Mouse (Mus musculus) lung, postnatal 0 days (tissue): Measurements from ENCODE around the gene Srebf1. TPM values are rescaled to one million over a fixed set of nuclear protein-coding genes. Genes with fewer than 3 reads are reported as not detected.
A peak's percentile ranks its signal among the peaks of the same experiment; 100 is the strongest.

ENCODE experiments used
- ATAC-seq: fragments of 200-750 bp; cut with Nextera tagmentation; 2 replicates; pipeline ENCODE4 v1.8.0; 2017; ENCODE audit warnings: moderate library complexity
- DNase-seq: peaks from one replicate; pipeline ENCODE4 v3.0.0-alpha.2; 2016; ENCODE audit warnings: low spot score
- H3K27ac ChIP-seq: fragments of 300-500 bp; sonication (generic); 2 replicates; pipeline ENCODE4 v1.5.1; 2014; ENCODE audit warnings: antibody characterized with exemption, mild to moderate bottlenecking, low read length, mixed read lengths
- H3K27me3 ChIP-seq: fragments of 300-500 bp; sonication (generic); replicated peaks from 2 replicates; pipeline ENCODE4 v1.6.1; 2014; ENCODE audit warnings: low read length, mixed read lengths; ENCODE audit not compliant: insufficient read depth
- H3K36me3 ChIP-seq: fragments of 300-500 bp; sonication (generic); 2 replicates; pipeline ENCODE4 v1.6.1; 2014; ENCODE audit warnings: low read length, mixed read lengths; ENCODE audit not compliant: insufficient read depth
- H3K4me1 ChIP-seq: fragments of 300-500 bp; sonication (generic); 2 replicates; pipeline ENCODE4 v1.6.1; 2014; ENCODE audit warnings: antibody characterized with exemption, low read depth, low read length, mixed read lengths; ENCODE audit not compliant: insufficient read depth
- H3K4me2 ChIP-seq: fragments of 300-500 bp; sonication (generic); replicated peaks from 2 replicates; pipeline ENCODE4 v1.6.1; 2014; ENCODE audit warnings: low read depth, mild to moderate bottlenecking, low read length, moderate library complexity, mixed read lengths
- H3K4me3 ChIP-seq: fragments of 300-500 bp; sonication (generic); 2 replicates; pipeline ENCODE4 v1.5.1; 2014; ENCODE audit warnings: low read depth, low read length
- H3K9ac ChIP-seq: fragments of 300-500 bp; sonication (generic); replicated peaks from 2 replicates; pipeline ENCODE4 v1.6.1; 2014; ENCODE audit warnings: low read depth, mild to moderate bottlenecking
- H3K9me3 ChIP-seq: fragments of 300-500 bp; sonication (generic); 2 replicates; pipeline ENCODE4 v1.6.1; 2016; ENCODE audit warnings: low read length, mixed read lengths
- CTCF ChIP-seq: IDR thresholded peaks from 2 replicates; pipeline ENCODE4 v1.5.1; 2016; ENCODE audit warnings: antibody characterized with exemption, mild to moderate bottlenecking
- EP300 ChIP-seq: IDR thresholded peaks from 2 replicates; pipeline ENCODE4 v1.6.1; 2016; ENCODE audit warnings: antibody characterized with exemption, mild to moderate bottlenecking, control low read depth
- WGBS: fragments of 180-500 bp; shearing (Covaris S2); extraction: QIAGEN DNeasy Blood & Tissue Kit; methylation state at CpG from one replicate; pipeline ENCODE4 v1.1.7; 2014; 5-methylcytosine and 5-hydroxymethylcytosine counted together
- polyA plus RNA-seq: library from polyadenylated mRNA; unstranded; fragments of >200 nt; fragmentation: Nextera tagmentation; extraction: Ambion mirVana; gene quantifications from 2 replicates; pipeline ENCODE4 v1.2.1, GENCODE M21; 2015

The Srebf1 gene
- polyA plus RNA-seq, 1 experiment from 2014 or later, result 70.1 TPM

DNA sequence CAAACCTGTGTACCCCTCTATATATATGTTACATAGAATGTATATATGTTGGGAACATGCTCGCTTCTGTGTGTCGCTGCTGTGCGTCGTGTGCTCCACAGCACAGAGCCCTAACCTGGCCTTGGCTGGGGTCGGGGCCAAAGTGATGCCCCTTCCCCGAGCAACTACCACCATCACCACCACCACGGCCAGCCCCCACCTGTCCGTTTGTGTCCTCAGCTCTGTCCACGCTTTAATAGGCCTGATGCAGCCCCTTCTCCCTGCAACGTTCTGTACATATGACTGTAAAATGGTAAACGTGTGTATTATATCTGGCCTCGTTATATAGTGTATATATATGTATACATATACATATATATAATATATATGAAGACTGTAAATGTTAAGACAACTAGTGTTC, 23.7 kb downstream of the Srebf1 start:
- no peak overlapping the region for H3K27ac ChIP-seq
- peaks cover 17% of the 10 kb centered on the region for H3K36me3 ChIP-seq
- ATAC-seq (no peak), DNase-seq (no peak)
- H3K9me3 ChIP-seq, result peaks cover 4% of the 10 kb centered on the region; the same call in 1 of the 2 replicates
- H3K4me3 ChIP-seq, result no peak overlapping the region
- H3K4me1 ChIP-seq, result no peaks in the 10 kb centered on the region
- H3K9ac ChIP-seq, result no peak overlapping the region
- no peaks in the 10 kb centered on the region for H3K27me3 ChIP-seq
- no peak overlapping the region for H3K4me2 ChIP-seq
- no peak for TF ChIP-seq CTCF
- TF ChIP-seq EP300, result no peak
- WGBS, result 75% methylated on average over 12 of the region's 12 CpGs

DNA sequence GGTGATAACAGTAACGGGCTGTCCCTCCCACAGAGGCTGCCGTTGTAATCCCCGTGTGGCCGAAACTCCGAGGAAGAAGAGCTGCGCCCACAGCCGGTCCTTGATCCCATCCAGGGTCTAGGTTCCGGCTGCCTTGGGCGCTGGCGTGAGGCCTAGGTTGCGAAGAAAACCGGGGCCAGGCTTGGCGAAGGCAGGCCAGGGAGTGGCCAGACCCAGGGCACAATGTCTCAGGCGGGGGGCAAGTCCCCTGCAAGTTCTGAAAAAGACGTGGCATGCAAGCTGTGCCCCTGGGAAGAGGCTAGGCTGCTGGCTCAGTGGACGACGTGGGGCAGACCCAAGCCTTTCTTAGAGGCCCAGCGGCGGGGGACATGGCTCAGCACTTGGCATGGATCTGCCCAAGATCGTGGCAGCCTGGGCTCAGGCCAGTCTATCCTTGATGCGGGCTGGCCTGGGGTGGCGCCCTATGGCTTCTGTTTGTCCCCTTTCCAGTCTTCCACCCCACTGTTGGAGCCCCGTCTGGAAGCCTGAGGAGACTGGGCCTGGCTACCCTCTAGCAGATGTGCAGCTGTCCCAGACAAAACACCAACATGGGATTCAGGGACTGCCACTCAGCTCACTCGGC, 24.3 kb downstream of the Srebf1 start:
- H3K4me3 ChIP-seq, result no peak overlapping the region
- no peak for ATAC-seq
- H3K27ac ChIP-seq, result no peak overlapping the region
- 64% methylated on average over 24 of the region's 24 CpGs for WGBS
- H3K27me3 ChIP-seq, result no peaks in the 10 kb centered on the region
- no peak overlapping the region for H3K9ac ChIP-seq
- H3K36me3 ChIP-seq, result peaks cover 13% of the 10 kb centered on the region
- no peaks in the 10 kb centered on the region for H3K4me1 ChIP-seq
- H3K4me2 ChIP-seq, result no peak overlapping the region
- peaks cover 4% of the 10 kb centered on the region; the same call in 1 of the 2 replicates for H3K9me3 ChIP-seq
- no peak for DNase-seq
- TF ChIP-seq CTCF (no peak), EP300 (no peak)

DNA sequence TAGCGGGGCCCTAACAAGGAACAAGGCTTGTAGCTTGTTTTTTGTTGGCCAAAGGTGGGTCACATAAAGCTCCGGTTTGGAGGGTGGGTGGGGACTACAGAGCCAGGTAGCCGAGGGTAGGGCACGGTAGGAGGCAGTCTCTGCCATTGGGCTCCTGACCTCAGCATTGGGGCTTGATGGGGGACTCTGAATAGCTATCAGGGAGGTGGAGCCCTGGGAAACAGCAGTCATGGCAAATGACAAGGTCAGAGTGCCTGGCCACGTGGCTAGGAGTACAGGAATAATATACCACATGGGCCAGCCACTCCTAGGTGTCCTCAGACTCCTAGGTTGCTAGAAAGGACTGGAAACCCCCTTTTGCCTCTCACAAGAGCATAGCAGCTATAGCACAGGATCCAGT, 26.0 kb downstream of the Srebf1 start:
- peaks cover 5% of the 10 kb centered on the region; the same call in 1 of the 2 replicates for H3K36me3 ChIP-seq
- no peak for TF ChIP-seq CTCF
- no peak for TF ChIP-seq EP300
- WGBS, result 64% methylated on average over 5 of the region's 5 CpGs

DNA sequence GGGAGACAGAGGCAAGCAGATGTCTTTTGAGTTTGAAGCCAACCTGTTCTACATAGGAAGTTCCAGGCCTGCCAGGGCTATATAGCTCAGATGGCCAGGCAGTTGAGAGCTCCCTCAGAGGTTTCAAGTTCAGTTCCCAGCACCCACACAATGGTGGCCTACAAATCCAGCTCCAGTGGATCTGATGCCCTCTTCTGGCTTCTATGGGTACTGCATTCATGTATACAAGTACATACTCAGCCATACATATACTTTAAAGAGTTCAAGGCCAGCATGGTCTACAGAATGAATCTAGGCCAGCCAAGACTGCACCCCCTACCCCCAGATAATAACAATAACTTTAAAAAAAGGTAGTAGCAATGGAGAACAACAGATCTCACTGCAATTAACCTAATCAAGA, 27.3 kb downstream of the Srebf1 start:
- Histone ChIP-seq H3K4me3 (no peak overlapping the region), H3K36me3 (peaks cover 5% of the 10 kb centered on the region; the same call in 1 of the 2 replicates), H3K9ac (no peak overlapping the region), H3K4me1 (no peaks in the 10 kb centered on the region; the same call in 1 of the 2 replicates), H3K4me2 (no peak overlapping the region), H3K27me3 (no peaks in the 10 kb centered on the region), H3K9me3 (peaks cover 4% of the 10 kb centered on the region; the same call in 1 of the 2 replicates), H3K27ac (no peak overlapping the region)
- DNase-seq (no peak), ATAC-seq (no peak)
- peak; percentile 72 for TF ChIP-seq CTCF
- no peak for TF ChIP-seq EP300

More for the DNA sequence above, 26.0 kb downstream of the Srebf1 start:
- no peak for ATAC-seq
- Histone ChIP-seq H3K4me1 (no peaks in the 10 kb centered on the region), H3K9ac (no peak overlapping the region), H3K27me3 (no peaks in the 10 kb centered on the region), H3K27ac (no peak overlapping the region), H3K4me3 (no peak overlapping the region), H3K9me3 (peaks cover 4% of the 10 kb centered on the region; the same call in 1 of the 2 replicates), H3K4me2 (no peak overlapping the region)
- DNase-seq, result no peak

DNA sequence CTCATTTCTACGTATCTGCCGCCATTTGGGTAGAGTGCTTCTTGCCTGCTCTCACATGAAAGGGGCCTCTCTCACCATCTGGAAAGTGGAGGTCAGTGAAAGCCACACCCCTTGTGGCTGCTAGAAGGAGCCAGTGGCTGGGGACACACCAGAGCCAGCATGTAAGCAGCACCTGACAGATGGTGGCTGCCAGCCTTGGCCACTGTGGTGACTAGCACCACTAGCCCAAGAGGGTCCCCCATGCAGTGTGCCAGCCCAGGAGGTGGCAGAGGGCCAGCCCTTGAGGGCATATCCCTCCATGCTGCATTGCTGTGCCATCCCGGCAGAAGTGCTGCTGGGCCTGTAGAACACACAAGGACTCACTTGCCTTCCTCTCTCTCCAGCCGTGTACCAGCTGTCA, 28.8 kb downstream of the Srebf1 start:
- DNase-seq (no peak), ATAC-seq (no peak)
- H3K4me3 ChIP-seq, result no peak overlapping the region
- peaks cover 4% of the 10 kb centered on the region; the same call in 1 of the 2 replicates for H3K9me3 ChIP-seq
- no peak overlapping the region for H3K27ac ChIP-seq
- 79% methylated on average over 4 of the region's 4 CpGs for WGBS
- no peak overlapping the region for H3K4me2 ChIP-seq
- H3K9ac ChIP-seq, result no peak overlapping the region
- no peaks in the 10 kb centered on the region; the same call in 1 of the 2 replicates for H3K36me3 ChIP-seq
- H3K27me3 ChIP-seq, result no peaks in the 10 kb centered on the region
- H3K4me1 ChIP-seq, result no peaks in the 10 kb centered on the region; the same call in 1 of the 2 replicates
- TF ChIP-seq CTCF (no peak), EP300 (no peak)

DNA sequence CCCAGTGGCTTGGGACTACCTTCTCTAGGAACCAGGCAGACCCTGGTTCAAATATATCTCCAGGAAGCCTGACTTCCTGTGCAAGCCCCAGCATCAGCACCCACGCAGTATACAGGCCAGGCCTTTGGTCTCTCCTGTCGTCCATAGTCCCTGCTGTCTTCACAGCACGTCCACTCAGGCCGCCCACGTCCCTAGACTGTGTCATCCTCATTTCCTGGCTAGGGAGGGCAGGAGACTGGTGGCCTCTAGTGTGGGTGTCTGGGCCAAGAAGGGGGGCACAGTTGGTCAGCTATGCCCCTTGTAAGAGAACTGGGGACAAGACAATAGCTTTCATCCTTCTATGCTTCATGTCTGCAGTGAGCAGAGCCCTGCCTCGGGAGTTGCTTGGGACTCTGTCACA, 29.8 kb downstream of the Srebf1 start:
- H3K27ac ChIP-seq, result no peak overlapping the region
- 60% methylated on average over 6 of the region's 6 CpGs for WGBS
- peaks cover 4% of the 10 kb centered on the region; the same call in 1 of the 2 replicates for H3K9me3 ChIP-seq
- no peaks in the 10 kb centered on the region; the same call in 1 of the 2 replicates for H3K4me1 ChIP-seq
- H3K36me3 ChIP-seq, result no peaks in the 10 kb centered on the region; the same call in 1 of the 2 replicates
- TF ChIP-seq CTCF, result no peak
- no peak for TF ChIP-seq EP300
- H3K4me3 ChIP-seq, result no peak overlapping the region
- ATAC-seq (no peak), DNase-seq (no peak)
- H3K27me3 ChIP-seq, result no peaks in the 10 kb centered on the region
- no peak overlapping the region for H3K4me2 ChIP-seq
- H3K9ac ChIP-seq, result no peak overlapping the region
